Mouse (Mus musculus) spleen, embryonic (tissue): ENCODE measurements at regions not wholly inside any gene's neighbourhood (a gene's known extent, or its start where the extent isn't known, plus 50 kb on each side); places are given as distances from the start of the nearest gene placed in this dataset.

Source experiments
- CTCF ChIA-PET: fragments of 350-600 bp; sonication (Branson Sonifier 250); formaldehyde crosslinking; loops from one replicate; lab custom pipeline; 2022; lab: Charles Lee

- CTCF ChIA-PET, result no interaction called here
These were observed 665.2 kb upstream of the Fam92a start for GRCm38 (mm10) chr4:12837097-12837426.

- CTCF ChIA-PET, result no interaction called here
These were observed 664.7 kb upstream of the Fam92a start for GRCm38 (mm10) chr4:12836326-12837096.

DNA sequence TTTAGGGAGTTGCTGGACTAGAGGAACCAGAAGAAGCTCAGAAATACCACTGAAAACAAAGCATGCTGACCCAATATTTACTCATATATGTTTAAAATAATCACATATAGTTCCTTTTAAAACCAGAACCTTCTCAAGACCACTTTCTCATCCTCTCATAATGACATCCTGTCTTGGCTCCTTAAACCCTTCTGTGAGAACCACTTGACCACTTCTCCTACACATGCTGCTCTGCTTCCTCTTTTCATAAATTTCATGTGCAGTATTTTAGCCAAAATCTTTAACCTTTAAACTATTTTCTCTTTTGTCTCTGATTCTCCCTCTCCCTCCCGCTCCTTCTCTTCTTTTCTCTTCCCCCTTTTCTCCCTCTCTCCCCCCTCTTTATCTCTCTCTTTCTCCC is 654.6 kb upstream of the Fam92a start:
- CTCF ChIA-PET, result no interaction called here

DNA sequence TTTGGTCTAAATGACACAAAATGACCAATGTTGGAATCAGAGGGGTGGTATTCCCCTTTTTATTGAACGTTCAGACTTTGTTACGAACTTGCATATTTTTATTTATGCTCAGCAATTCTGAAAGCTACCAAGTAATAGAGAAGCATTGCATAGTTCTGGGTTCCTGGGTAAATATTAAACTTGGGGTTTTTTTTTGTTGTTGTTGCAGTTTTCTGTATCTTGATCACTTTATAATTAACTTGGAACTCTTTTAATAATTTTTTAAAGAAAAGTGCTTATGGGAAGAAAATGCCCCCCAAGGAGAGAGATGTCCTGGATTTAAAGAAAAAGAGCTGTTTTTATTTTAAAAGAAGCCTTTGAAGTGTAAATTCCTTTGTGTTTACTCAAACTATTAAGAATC is 642.4 kb upstream of the Fam92a start:
- CTCF ChIA-PET, result no interaction called here

- CTCF ChIA-PET, result no interaction called here
These were observed 629.4 kb upstream of the Fam92a start for GRCm38 (mm10) chr4:12801186-12801585.

DNA sequence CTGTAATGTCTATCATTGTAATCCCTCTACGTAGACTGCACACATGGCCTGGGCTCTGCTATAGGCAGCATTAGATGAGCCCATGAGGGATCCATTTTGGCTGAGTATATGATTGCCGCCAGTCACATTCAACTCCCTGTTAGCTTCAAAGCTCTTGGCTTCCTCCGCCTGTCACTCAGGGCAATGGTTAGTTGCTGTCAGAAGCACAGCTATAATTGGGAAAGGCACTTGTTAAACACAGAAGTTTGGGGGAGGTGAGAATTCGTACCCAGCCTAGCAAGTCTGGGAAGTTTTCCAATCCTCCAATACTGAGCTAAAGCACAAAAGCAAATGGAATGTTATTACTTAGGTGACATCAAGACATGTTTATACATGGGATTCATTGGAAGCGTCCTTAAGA is 627.7 kb upstream of the Fam92a start:
- CTCF ChIA-PET, result no interaction called here

GRCm38 (mm10) chr4:12792764-12793422 is 621.1 kb upstream of the Fam92a start:
- CTCF ChIA-PET, result no interaction called here

DNA sequence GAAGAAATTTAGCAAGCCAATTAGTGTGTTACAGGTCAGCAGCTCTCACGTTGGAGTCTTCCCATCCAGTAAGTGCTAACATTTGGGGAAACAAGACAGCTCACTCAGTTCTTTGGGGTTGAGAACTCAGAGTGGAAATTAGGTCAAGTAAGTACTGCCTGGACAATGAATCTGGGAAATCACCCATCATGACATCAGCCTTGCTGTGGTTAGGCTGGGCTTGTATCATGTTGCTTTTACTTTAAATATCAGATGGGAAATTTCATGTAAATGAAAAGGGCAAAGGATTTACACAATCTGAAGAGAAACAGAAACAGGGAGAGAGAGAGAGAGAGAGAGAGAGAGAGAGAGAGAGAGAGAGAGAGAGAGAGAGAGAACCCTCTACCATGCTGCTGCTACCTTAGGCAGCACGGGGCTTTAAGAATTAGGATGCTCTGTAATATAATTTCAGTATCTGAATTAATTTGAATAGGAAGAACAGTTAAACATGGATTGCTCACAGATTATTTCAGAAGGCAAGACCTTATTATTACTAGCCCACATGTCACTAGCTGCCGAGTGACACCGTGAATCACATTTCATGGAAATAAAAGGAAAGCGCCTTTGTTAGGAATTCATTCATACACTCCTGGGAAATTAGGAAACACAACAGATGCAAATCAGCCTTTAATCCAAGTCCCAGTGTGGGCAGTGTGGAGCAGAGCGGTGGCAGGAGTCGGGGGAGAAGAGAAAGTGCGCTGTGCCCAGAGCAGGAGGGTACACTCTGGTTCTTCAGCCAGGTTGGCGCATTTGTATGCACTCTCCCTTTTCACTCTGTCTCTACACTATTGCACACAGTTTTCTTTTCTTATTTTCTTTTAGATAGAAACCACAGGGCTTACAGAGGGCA is 620.2 kb upstream of the Fam92a start:
- CTCF ChIA-PET, result no interaction called here

- CTCF ChIA-PET, result no interaction called here
These were observed 614.0 kb upstream of the Fam92a start for GRCm38 (mm10) chr4:12785840-12786239.

- CTCF ChIA-PET, result no interaction called here
These were observed 612.7 kb upstream of the Fam92a start for GRCm38 (mm10) chr4:12784479-12784878.

DNA sequence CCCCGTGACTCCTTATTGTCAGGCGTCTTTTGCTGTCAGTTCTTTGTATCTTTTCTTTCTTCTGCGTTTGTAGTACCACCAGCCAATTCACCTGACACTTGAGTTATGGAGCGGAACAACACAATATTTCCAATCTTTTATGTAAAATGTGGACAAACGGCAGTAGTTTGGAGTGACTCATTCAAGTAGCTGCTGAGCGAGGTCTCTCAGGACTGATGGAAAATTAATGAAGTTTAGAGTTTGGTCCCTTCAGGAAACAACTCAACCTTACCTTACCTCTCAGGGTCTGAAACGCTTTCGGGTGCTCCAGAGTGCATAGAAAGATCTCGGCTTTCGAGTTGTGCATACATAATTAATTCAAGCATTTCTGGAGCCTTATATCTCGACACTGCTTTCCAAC is 612.3 kb upstream of the Fam92a start:
- CTCF ChIA-PET, result no interaction called here

DNA sequence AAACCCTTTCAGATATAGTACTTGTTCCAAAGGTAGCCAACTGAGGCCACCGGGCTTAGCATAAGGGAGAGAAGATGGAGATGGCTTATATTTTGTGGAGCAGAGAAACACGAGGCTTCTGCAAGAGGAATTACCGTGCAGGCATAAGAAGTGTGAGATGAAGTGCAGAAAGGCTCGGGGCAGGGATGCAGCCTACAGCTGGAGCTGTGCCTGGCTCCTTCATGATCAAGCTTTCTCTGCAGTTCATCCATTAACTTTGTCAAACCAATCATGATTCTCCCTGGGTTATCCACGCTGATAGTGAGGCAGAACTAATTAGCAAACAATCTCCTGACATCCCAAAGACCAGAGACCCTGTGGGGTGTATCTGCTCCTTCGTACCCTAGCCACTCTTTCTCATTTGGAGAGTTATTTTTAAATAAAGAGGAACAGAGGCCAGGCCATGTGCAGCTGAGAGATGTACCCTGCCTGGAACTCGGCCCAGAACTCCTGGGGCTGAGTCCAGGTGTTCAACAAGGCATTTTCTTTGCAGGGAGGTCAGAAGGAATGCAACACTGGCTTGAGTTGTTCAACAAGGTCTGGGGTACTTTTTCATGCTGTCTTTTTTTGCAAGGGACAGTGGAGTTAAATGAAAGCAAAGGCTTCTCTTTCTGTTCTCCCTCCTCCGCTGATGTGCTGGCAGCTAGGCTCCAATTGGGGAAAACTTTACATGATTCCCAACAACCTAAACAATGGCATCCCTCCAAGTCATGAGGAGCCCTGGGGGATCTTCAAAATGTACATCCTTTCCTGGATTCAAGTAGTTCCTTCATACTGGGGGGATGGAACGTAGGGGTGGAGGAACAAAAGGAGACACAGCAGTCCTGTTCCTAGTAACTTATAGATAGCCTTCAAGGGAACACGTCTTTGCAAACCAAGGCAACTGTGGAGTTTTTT is 610.4 kb upstream of the Fam92a start:
- CTCF ChIA-PET, result no interaction called here

DNA sequence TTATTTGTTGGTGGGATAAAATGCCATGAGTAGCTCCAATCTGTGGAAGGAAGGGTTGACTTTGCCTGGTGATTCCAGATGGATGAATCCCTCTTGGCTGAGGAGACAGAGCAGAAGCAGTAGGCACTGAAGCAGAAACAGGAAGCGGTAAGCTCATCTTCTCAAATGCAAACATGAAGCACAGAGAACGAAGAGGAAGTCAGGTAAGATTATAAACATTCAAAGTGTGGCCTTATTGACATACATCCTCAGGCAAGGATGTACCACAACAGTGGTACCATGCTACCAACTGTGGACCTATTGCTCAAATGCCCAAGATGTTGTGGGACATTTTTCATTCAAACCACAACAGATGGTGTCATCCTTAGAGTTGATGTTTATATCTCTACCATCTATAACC is 608.4 kb upstream of the Fam92a start:
- CTCF ChIA-PET, result no interaction called here

GRCm38 (mm10) chr4:12779211-12779610 is 607.4 kb upstream of the Fam92a start:
- CTCF ChIA-PET, result no interaction called here

- CTCF ChIA-PET, result no interaction called here
These were observed 606.3 kb upstream of the Fam92a start for GRCm38 (mm10) chr4:12778163-12778562.

DNA sequence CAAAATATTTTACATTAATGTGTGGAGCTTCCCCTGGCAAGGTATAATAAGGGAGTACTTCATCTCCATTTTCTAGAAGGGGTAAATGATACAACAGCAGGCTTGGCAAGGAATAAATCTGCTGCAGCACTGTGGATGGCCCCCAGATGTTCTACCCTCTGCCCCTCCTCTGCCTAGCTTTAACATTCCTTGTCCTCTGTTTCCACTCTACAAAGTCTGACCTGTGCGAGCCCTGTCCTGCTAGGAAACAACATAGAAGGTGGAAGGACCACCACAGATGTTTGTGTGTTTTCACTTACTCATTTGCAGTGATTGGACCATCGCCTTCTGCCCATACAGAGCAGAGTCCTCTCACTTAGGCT is 604.4 kb upstream of the Fam92a start:
- CTCF ChIA-PET, result no interaction called here

GRCm38 (mm10) chr4:12775524-12776216 is 603.9 kb upstream of the Fam92a start:
- CTCF ChIA-PET, result no interaction called here

DNA sequence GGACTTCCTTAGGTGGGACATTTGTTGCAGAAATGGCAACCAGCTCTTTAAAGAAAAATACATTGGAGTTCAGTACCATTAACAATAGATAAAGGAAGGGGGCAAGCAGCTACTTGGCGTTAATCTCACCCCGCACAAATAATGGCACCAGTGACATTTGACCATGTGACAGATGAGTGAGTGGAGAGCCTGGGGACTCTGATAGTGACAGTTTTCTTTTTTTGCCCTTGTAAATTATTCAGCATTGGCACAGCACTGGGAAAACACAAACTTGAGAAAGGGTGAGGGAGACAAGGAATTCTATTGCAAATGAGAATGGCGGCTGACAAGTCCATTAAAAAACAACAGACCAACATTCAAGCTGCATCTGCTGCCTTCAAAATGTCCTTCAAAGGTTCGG is 603.3 kb upstream of the Fam92a start:
- CTCF ChIA-PET, result no interaction called here

- CTCF ChIA-PET, result no interaction called here
These were observed 602.9 kb upstream of the Fam92a start for GRCm38 (mm10) chr4:12774671-12775070.

DNA sequence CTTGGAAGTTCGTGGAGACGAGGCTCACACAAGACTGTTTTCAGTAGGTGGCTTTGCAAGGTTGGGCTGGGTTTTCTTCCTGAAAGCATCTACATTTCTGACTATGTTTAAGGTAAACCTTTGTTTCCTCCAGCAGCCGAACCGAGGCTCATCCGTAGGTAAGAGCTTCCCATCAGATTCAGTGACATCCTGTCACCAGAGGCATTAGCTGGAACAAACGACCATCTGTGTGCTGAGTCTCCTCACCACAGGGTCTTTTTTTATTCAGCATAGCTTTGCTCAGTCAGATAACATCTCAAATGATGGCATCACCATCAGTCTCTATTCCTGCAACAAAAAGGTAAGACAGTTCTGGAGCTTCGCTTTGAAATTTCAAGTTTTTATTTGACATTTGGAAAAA is 601.4 kb upstream of the Fam92a start:
- CTCF ChIA-PET, result no interaction called here
